Mouse (Mus musculus) urinary bladder, adult 2 months (tissue): Measurements from ENCODE around the gene Rbfox3. TPM values are rescaled to one million over a fixed set of nuclear protein-coding genes. Genes with fewer than 3 reads are reported as not detected.

ENCODE experiments used
- DNase-seq: peaks from one replicate; pipeline ENCODE4 v3.0.0; 2022; ENCODE audit warnings: low spot score
- polyA plus RNA-seq: library from polyadenylated mRNA; depleted of rRNA; stranded (reverse); fragments of >200 nt; gene quantifications from 2 replicates; pipeline ENCODE4 v1.2.3, GENCODE M21; 2012

Gene Rbfox3
- polyA plus RNA-seq, 1 experiment = 23.3 TPM

DNA sequence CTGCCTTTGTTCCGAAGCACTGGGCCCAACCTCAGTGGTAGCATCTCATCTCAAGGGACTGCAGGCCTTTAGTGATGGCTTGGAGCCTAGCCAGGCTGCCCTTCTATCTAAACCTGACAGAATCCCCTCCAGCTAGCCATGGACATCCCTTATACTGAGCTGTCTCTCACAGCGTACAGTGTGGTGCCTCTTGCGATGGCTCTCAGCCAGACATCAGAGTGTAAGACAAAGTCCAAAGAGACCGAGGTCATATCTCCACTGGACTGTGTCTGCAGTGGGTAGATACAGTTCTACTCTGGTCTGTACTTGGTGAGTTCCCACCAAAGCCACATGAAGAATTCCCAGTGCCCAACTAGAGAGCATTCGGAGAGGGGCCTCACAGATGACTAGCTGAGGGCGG is 240.2 kb downstream of the Rbfox3 start:
- no peak for DNase-seq

GRCm38 (mm10) chr11:118669820-118670219 is 241.6 kb downstream of the Rbfox3 start:
- DNase-seq = no peak

GRCm38 (mm10) chr11:118668351-118668750 is 243.0 kb downstream of the Rbfox3 start:
- no peak for DNase-seq

- no peak for DNase-seq
Measured at GRCm38 (mm10) chr11:118667946-118668345, 243.5 kb downstream of the Rbfox3 start.

GRCm38 (mm10) chr11:118666172-118666571 is 245.2 kb downstream of the Rbfox3 start:
- DNase-seq = no peak

GRCm38 (mm10) chr11:118663305-118663704 is 248.1 kb downstream of the Rbfox3 start:
- no peak for DNase-seq

GRCm38 (mm10) chr11:118659305-118659704 is 252.1 kb downstream of the Rbfox3 start:
- no peak for DNase-seq

- DNase-seq = no peak
Measured at GRCm38 (mm10) chr11:118655833-118656232, 255.6 kb downstream of the Rbfox3 start.

DNA sequence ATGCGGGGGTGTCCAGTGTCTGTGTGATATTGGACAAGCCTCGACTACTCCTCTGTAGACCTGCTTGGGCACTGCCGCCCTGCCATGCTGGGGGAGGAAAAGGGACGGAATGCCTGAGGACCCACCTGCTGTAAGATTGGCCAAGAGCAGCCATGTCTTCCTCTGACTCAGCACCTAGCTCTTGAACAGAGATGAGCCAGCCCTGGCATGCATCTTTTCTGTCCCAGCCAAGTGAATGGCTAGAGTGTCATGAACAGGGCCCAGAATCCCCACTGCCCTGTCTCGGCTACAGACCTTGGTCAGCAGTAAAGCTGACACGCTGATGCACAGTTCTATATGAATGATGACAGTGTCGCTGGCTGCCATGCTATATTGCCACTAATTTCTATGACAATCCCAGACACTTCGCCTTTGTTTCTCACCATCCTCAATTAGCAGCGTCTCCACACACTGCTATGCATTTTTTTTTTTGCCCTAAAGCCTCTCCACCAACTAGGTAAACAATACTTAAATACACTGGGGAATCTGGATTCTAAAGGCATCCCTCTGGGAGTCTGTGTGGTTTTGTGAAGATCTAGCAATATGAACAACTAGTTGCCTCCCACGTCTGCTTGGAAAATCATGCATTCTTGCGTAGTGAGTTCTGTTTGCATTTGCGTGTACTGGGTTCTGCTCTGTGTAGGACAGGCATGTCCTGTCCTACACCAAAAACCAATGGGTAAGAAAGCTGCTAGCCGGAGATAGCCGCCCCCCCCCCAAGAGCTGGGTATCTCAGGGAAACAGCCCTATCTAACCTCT is 257.7 kb downstream of the Rbfox3 start:
- no peak for DNase-seq

GRCm38 (mm10) chr11:118652401-118653240 is 258.8 kb downstream of the Rbfox3 start:
- DNase-seq = no peak

DNA sequence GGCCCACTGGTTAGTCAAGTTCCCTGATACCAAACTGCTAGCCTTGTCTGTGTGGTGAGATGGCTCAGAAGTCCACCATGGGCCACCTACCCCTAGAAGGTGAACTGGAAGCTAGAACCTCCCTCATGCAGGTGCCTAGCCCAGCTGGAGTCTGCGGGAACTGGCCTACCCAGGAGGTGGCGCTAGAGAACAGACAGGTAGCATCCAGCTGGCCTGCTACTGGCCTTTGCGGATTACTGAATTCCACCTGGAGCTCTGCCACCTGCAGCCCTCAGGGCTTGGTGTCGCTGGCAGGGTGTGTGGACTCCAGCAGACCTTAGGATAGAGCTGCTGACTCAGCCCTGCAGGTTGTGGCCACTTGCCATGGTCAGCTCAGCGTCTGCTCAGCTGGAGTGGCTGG is 263.0 kb downstream of the Rbfox3 start:
- DNase-seq = no peak

DNA sequence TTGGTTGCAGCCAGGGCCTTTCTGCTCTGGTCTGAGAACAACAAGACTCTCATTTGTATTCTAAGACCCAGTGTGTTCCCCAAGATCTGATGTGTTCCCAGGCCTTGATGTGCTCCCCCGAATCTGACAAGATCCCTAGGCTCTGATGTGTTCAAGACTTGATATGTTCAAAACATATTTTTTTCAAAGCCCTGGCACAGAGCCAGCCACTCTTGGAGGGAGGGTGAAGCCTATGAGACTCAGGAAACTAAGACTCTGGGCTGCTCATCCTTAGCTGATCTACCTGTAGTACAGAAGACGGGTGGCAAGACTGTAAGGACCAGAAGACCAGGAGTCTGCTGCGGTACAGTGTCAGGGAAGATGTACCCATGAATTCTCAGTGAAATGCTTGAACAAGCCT is 264.5 kb downstream of the Rbfox3 start:
- DNase-seq = no peak

- DNase-seq = no peak
Measured at GRCm38 (mm10) chr11:118645158-118645557, 266.2 kb downstream of the Rbfox3 start.

- DNase-seq = no peak
Measured at GRCm38 (mm10) chr11:118640706-118641105, 270.7 kb downstream of the Rbfox3 start.

DNA sequence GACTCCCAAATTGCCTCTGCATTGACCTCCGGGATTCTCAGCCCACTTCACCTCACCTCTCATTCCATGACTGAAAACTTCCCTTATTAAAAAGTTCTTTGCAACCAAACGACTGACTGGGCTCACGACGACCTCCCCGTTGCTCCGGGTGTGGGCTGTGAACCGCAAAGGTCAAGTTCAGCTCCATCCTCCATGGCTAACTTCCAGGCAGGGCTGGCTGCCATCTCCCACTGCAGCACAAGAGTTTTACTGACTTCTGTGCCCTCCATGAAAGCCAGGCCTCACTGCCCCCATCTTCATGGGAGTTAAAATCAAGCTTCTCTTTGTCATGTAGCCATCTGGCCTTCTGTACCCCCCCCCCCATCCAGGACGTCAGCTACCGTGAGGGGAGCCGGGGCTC is 273.7 kb downstream of the Rbfox3 start:
- DNase-seq = no peak

- DNase-seq = no peak
Measured at GRCm38 (mm10) chr11:118634647-118635046, 276.8 kb downstream of the Rbfox3 start.

- no peak for DNase-seq
Measured at GRCm38 (mm10) chr11:118629718-118630117, 281.7 kb downstream of the Rbfox3 start.

DNA sequence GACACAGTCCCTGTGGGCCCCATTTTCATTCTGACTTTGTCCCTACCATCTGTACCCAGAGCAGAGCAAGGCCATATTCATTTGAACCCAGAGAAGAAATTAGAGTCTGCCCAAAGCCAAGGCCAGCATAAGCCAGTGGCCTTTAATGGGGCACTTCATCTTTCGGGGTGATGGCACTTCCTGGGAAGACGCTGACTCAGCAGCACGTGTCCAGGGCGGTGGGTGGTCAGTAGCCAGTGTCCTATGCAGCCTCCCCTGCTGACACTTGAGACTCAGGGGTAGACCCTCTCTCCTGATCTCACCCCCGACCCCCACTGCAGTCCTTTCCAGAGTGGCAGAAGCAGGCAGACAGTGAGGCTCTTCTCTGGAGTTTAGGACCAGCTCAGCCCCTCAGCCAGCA is 283.9 kb downstream of the Rbfox3 start:
- DNase-seq = no peak

DNA sequence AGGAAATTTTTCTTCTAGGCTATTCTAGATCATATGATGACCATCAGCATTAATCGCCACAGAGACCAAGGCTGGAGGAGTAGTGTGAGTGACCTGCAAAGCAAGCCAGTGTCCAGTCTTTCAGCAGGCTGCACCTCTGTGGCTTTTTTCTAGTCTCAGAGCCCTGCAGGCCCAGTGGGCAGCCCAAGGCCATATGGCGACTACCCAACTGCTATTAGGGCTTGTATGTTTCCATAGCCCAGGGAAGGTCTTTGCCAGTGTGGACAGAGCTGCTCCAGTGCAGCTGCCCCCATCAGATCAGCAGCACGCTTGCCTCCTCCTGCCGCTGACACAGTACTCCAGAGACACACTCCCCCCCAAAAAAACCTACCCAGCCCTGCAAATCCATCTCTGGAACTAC is 290.5 kb downstream of the Rbfox3 start:
- DNase-seq = no peak

GRCm38 (mm10) chr11:118614126-118614525 is 297.3 kb downstream of the Rbfox3 start:
- no peak for DNase-seq

DNA sequence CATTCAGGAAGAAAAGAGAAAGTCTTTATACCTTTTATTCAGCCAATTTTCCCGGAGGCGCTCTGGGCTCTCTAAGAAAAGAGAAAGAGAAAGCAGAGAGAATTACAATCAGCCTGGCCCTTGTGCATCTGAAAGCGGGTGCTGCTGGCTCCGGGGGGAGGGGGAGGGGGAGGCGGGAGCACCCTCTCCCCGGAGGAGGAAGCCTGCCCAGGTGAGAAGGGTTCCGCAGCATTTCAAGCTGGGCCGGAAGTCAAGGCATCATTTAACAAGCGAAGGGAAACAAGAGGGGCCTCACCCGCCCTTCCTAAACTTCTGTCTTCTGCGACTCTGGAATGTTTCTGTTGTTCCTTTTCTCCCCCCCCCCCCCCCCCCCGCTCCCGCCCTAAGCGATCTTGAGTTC is 301.3 kb downstream of the Rbfox3 start:
- DNase-seq = no peak

DNA sequence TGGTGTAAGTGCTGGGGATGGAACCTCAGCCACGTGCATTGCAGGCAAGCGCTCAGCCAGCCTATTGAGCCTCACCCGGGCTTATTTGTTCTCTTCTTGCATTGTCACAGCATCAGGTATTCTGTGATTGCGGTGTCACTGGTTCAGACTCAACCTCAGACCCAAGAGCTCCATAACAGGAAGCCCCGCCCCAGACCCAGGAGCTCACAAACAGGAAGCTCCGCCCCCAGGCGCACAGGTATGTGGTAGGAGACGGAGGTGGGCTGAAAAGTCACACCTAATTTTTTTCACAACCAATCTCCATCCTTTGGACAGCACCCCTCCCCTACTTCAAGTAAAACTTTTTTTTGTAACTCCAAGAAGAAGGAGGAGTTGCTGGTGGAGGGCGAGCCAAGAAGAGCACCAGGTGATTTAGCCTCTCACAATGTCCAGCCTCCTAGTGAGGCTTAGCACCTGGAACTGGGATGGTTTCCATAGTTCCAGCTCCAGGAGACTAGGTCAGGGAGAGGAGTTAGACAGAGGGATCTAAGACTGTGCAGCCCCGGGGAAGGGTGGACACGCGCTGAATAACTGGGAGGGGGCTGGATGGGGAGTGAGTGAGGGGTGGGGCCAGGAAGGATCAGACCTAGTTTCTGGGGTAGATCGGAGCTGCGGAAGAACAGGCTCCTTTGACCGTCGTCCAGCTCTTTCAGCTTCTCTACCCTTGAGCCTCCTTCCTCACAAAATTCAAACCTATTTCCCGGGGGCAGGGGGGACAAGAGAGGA is 302.0 kb downstream of the Rbfox3 start:
- no peak for DNase-seq
